Mouse (Mus musculus) cerebellum, adult 2 months (tissue): ENCODE measurements around the gene Scn3b. TPM values are rescaled to one million over a fixed set of nuclear protein-coding genes. Genes with fewer than 3 reads are reported as not detected.

Experiments used
- DNase-seq, 2 experiments: peaks; one replicate each; pipeline ENCODE4 v3.0.0; 2021
- H3K27ac ChIP-seq: fragments of 200-500 bp; 2 replicates; pipeline ENCODE4 v1.5.1; 2012; ENCODE audit warnings: low read length, control low read depth, inconsistent platforms; ENCODE audit not compliant: insufficient read depth
- H3K27me3 ChIP-seq: fragments of 200-500 bp; 2 replicates; pipeline ENCODE4 v1.6.1; 2012; ENCODE audit warnings: inconsistent platforms, mild to moderate bottlenecking, low read length, moderate library complexity; ENCODE audit not compliant: control insufficient read depth, insufficient read depth
- H3K4me1 ChIP-seq: fragments of 200-500 bp; 2 replicates; pipeline ENCODE4 v1.6.1; 2011; ENCODE audit warnings: low read length; ENCODE audit not compliant: control insufficient read depth, insufficient read depth
- H3K4me3 ChIP-seq: fragments of 200-500 bp; replicated peaks from 2 replicates; pipeline ENCODE3; 2011; ENCODE audit warnings: mild to moderate bottlenecking, low read depth, low read length, control low read depth; ENCODE audit not compliant: insufficient read depth
- CTCF ChIP-seq: fragments of 200-500 bp; IDR thresholded peaks from 2 replicates; pipeline ENCODE4 v1.5.1; 2011; ENCODE audit warnings: low read depth, mild to moderate bottlenecking, control low read depth, low read length, moderate library complexity, borderline replicate concordance; ENCODE audit not compliant: insufficient read depth
- POLR2A ChIP-seq: fragments of 200-500 bp; IDR thresholded peaks from 2 replicates; pipeline ENCODE4 v1.6.1; 2011; ENCODE audit warnings: low read length, control low read depth, borderline replicate concordance; ENCODE audit not compliant: insufficient read depth
- WGBS: fragments of 180-500 bp; shearing (Covaris S2); methylation state at CpG from one replicate; pipeline ENCODE4 v1.1.7; 2018; 5-methylcytosine and 5-hydroxymethylcytosine counted together
- polyA plus RNA-seq: library from polyadenylated mRNA; depleted of rRNA; stranded (reverse); fragments of >200 nt; gene quantifications from 2 replicates; pipeline ENCODE4 v1.2.3, GENCODE M21; 2012

Scn3b gene
- polyA plus RNA-seq, 1 experiment, result 10.1 TPM

DNA sequence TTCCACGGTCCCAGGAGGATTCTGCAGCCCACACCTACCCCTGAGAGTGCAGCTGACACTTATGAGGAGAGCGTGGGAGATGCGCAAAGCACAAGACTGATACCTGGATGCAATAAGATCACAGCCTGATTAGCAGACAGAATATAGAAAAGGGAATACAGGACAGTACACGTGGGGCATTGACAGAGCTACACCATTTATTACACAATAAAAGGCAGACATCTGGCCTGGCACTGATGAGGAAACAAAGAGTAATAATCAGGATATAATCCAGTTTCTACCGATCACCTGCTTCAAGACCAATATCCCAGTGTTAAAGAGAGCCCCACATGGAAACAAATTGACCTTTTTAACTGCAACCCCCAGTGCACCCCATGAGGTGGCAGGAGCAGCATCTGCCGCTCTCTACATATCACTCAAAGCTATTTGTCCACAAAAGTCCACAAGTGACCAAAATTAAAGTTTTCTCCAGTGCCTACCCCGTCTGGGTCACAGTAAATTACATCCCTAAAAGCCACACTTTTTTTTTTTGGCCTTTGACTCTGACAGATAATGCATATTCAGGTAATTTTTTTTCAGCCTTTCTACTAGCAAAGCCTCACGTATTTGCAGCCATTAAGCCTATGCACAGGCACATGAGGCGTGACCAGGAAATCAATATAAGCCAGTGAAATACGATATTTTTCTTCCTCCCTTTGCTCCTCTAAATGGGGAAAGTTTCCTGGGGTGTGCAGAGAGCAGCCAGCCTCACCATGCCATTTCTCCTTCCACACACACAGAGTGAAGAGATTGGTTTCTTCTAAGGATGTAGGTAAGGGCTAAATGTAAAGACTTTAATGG lies 34.6 kb upstream of the Scn3b start:
- no peak for DNase-seq
- Histone ChIP-seq H3K4me1 (no peaks in the 10 kb centered on the region), H3K27ac (no peak overlapping the region), H3K4me3 (no peak overlapping the region), H3K27me3 (no peaks in the 10 kb centered on the region; the same call in 1 of the 2 replicates)
- no peak for TF ChIP-seq CTCF
- no peak for TF ChIP-seq POLR2A
- 71% methylated on average over 10 of the region's 10 CpGs for WGBS

DNA sequence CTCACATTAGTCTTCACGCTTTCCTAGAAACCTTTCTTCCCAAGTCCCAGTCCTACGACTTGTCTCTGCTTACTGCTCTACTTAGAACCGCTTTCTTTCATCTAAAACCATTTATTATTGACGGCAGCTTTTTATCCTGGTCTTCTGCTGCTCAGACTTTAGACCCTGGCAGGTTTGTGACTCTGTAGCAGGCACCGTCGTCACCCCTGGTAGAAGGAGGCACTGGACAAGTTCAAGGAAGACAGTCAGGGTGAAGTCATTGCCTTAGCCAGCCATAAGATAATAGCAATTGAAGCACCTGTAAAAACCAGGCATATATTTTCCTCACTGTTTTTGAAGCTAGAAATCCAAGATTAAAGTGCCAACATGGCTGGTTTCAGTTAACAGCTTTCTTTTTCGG lies 33.8 kb upstream of the Scn3b start:
- no peak for DNase-seq
- Histone ChIP-seq H3K4me1 (no peaks in the 10 kb centered on the region), H3K27ac (no peak overlapping the region), H3K4me3 (no peak overlapping the region), H3K27me3 (no peaks in the 10 kb centered on the region; the same call in 1 of the 2 replicates)
- TF ChIP-seq POLR2A, result no peak
- no peak for TF ChIP-seq CTCF
- WGBS, result 97% methylated on average over 7 of the region's 7 CpGs

DNA sequence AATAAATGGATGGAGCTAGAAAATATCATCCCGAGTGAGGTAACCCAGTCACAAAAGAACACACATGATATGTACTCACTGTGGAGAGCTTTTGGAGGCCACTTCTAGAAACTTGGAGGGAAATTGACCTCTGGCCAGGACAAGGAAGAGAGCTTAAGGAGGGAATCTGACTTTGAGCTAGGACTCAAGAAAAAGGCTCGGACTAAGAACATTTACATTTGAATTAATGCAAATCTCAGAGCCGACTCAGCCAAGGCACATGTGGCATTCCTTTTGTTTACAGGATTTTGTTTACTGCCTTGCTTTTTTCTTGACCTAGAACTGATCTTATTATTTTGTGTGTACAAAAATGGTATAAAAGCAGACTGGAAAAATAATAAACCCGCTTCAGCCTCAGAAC lies 29.3 kb upstream of the Scn3b start:
- H3K27ac ChIP-seq, result no peak overlapping the region
- H3K27me3 ChIP-seq, result no peaks in the 10 kb centered on the region
- 60% methylated on average over 4 of the region's 4 CpGs for WGBS
- TF ChIP-seq CTCF, result no peak
- TF ChIP-seq POLR2A, result no peak
- DNase-seq, result no peak
- H3K4me1 ChIP-seq, result peaks cover 5% of the 10 kb centered on the region; the same call in 1 of the 2 replicates
- H3K4me3 ChIP-seq, result no peak overlapping the region

DNA sequence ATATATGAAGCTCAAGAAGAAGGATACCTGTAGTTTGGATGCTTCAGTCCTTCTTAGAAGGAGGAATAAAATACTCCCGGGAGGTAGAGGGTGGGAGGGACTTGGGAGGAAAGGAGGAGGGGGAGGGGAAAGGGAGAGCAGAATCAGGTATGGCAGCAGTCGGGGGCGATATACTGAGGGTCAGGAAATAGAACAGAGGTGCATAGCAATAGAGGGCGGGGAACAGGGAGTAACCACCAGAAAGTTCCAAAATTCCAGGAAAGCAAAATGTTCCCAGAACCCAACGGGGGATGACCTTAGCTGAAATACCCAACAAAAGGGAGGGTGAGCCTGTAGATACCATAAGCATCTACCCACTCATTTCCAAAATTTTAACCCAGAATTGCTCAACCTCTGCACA lies 28.7 kb upstream of the Scn3b start:
- Histone ChIP-seq H3K27ac (no peak overlapping the region), H3K4me3 (no peak overlapping the region), H3K4me1 (peaks cover 5% of the 10 kb centered on the region; the same call in 1 of the 2 replicates), H3K27me3 (no peaks in the 10 kb centered on the region)
- WGBS, result 60% methylated on average over 5 of the region's 5 CpGs
- TF ChIP-seq POLR2A, result no peak
- TF ChIP-seq CTCF, result no peak
- no peak for DNase-seq

DNA sequence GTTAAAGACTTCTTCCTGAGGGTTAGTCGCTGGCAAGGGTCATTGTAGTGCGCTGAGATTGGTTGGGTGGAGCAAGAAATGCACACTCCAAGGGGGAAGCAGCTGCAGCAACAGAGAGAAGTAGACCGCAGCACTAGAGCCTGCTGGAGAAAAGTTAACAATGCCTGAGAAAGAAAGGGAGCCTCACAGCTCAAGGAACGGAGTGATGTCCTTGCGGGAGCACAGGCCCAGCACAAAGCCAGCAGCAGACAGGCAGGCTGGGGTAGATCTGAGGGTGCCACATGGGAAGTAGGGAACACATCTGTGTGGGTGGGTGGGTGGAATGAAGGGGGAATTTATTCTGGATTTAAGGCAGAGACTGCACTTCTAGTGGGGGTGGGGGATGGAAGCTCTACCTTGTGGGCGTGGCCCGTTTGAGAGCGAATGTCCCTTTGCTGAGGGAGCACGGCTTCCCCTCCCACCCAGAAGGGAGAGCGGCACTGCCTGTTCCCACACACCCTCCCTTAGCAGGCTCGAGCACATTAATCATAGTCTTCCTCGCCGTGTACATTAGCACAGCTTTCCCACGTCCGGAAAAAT lies 27.7 kb upstream of the Scn3b start:
- DNase-seq, result peak; percentile 30 to 34
- TF ChIP-seq CTCF, result no peak
- TF ChIP-seq POLR2A, result no peak
- Histone ChIP-seq H3K4me1 (peaks cover 5% of the 10 kb centered on the region), H3K27ac (no peak overlapping the region), H3K27me3 (no peaks in the 10 kb centered on the region), H3K4me3 (peak overlapping the region; percentile 55)
- 12% methylated on average over 15 of the region's 15 CpGs for WGBS

DNA sequence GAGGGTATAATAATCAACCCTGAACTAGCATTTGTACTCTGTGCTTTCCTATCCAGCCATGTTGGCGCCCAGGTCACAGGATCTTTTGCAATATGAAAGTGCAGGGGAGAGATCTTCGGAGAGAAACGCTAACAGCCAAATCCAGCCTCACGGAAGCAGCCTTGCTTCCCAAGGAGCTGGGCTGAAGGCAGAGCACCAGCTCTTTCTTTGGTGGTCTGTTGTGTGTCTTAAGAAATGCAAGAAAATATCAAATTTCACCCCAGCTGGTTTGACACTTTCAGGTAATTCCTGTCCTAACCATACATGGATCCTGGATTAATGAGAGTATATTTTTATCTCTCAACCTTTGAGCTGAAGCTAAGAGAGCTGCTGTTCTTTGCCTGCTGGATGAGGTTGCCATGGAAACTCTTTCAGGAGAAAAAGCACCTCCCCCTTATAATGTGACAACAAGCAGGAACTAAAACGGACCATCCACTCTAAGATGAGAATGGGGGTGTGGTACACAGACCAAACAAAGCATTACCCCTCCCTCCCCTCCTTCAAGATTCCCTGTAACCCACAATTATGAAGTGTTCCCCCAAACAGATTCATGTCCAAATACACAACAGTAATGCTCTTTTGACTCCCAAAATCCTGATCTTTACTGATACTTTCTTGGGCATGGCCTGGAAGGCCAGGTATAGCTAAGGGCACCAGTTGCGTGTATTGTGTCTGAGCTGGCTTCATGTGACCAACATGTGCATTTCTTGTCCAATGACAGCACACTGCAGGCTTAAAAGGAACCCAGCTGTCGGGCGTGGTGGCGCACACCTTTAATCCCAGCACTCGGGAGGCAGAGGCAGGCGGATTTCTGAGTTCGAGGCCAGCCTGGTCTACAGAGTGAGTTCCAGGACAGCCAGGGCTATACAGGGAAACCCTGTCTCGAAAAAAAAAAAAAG lies 26.8 kb upstream of the Scn3b start:
- Histone ChIP-seq H3K4me1 (peaks cover 5% of the 10 kb centered on the region), H3K27me3 (no peaks in the 10 kb centered on the region), H3K4me3 (peak overlapping the region; percentile 55), H3K27ac (no peak overlapping the region)
- TF ChIP-seq POLR2A (no peak), CTCF (no peak)
- peak in 1 of 2 experiments; percentile 20 for DNase-seq
- WGBS, result 61% methylated on average over 13 of the region's 13 CpGs

DNA sequence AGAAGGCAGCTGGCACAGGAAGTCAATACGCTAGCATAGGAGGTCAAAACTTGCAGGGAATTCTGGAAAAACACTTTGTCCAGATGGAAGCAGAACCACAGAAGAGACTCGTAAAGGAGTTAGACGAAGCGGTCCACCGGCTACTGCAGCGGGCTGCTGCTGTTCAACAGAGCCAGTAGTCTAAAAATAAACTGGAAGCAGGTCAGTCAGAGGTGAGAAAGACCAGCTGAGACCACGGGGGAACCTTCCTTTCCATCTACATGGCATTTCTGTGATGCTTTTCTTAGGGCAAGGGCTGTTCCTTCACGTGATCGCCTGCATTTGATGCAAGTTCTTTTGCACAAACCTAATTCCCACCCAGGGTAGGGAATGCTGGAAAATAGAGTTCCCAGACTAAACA lies 23.6 kb upstream of the Scn3b start:
- 60% methylated on average over 9 of the region's 9 CpGs for WGBS
- no peak for TF ChIP-seq POLR2A
- Histone ChIP-seq H3K4me3 (no peak overlapping the region), H3K27ac (no peak overlapping the region), H3K4me1 (peaks cover 5% of the 10 kb centered on the region), H3K27me3 (no peaks in the 10 kb centered on the region)
- DNase-seq, result no peak
